Comparison of ENCODE assay signal across 11 mouse cellular contexts in genomic region chr1:89781861-89782260, GRCm38 (mm10).
DNase-seq lines count a peak whose midpoint lies in the region; ATAC-seq lines count a peak whose summit lies in the region.
"Had no signal": no experiment of that assay in that cellular context is flagged by ENCODE, and none has a peak within 500 bp of the region (broad histone marks: within the 10 kb centered on the region; RNA-seq: fewer than 3 reads in every experiment).

No protein-coding gene starts in this region.

- no peaks in the 10 kb centered on the region for H3K9me3 ChIP-seq in hindbrain, embryonic 11.5 days (ENCODE audit: control insufficient read depth, low read length)
- H3K9me3 ChIP-seq in hindbrain, embryonic 12.5 days (replicated peaks): no peaks in the 10 kb centered on the region

- H3K4me2 ChIP-seq in hindbrain, embryonic 11.5 days (replicated peaks; ENCODE audit: low read depth, low read length): no peak overlapping the region
- no peak overlapping the region for H3K4me2 ChIP-seq in hindbrain, embryonic 12.5 days (replicated peaks)
- H3K4me2 ChIP-seq: liver, embryonic 11.5 days had no signal

- H3K27me3 ChIP-seq in hindbrain, embryonic 11.5 days (ENCODE audit: control insufficient read depth, insufficient read depth, low read length): no peaks in the 10 kb centered on the region
- H3K27me3 ChIP-seq in hindbrain, embryonic 12.5 days: no peaks in the 10 kb centered on the region

- WGBS in hindbrain, embryonic 11.5 days: 67% methylated on average over 8 of the region's 8 CpGs
- WGBS in hindbrain, embryonic 12.5 days: 59% methylated on average over 8 of the region's 8 CpGs

- H3K4me3 ChIP-seq in hindbrain, embryonic 11.5 days (ENCODE audit: low read depth, low read length): no peak overlapping the region
- no peak overlapping the region for H3K4me3 ChIP-seq in hindbrain, embryonic 12.5 days

- DNase-seq in hindbrain, embryonic 11.5 days (ENCODE audit: low spot score): peak; percentile 48
- DNase-seq in retina, embryonic 14.5 days (ENCODE audit: low spot score): peak; percentile 45
- DNase-seq in retina, postnatal 1 day: no peak
- peak; percentile 66 for DNase-seq in embryo, embryonic 10.5 days (ENCODE audit: low spot score)
- DNase-seq in ovary, postnatal 14 days (ENCODE audit: low spot score): peak; percentile 16
- DNase-seq in layer of hippocampus, adult 9-10 months (ENCODE audit: low spot score): no peak
- DNase-seq: thymus, adult 18-20 months had no signal

- H3K27ac ChIP-seq in hindbrain, embryonic 11.5 days (ENCODE audit: low read depth, low read length): no peak overlapping the region
- H3K27ac ChIP-seq in hindbrain, embryonic 12.5 days: no peak overlapping the region

- ATAC-seq in hindbrain, embryonic 11.5 days (ENCODE audit: low FRiP score): no peak
- ATAC-seq in hindbrain, embryonic 12.5 days (ENCODE audit: low FRiP score): no peak
- ATAC-seq in granulocyte monocyte progenitor cell, adult 5-6 weeks (replicated peaks; ENCODE audit: poor library complexity, severe bottlenecking): no peak
- ATAC-seq: forebrain, embryonic 16.5 days had no signal

- no peak overlapping the region for H3K9ac ChIP-seq in hindbrain, embryonic 11.5 days (ENCODE audit: low read depth, low read length)
- no peak overlapping the region for H3K9ac ChIP-seq in hindbrain, embryonic 12.5 days

- peaks cover 8% of the 10 kb centered on the region for H3K4me1 ChIP-seq in hindbrain, embryonic 11.5 days (replicated peaks; ENCODE audit: control insufficient read depth, insufficient read depth, low read length)
- H3K4me1 ChIP-seq in hindbrain, embryonic 12.5 days: peaks cover 45% of the 10 kb centered on the region

- no peaks in the 10 kb centered on the region for H3K36me3 ChIP-seq in hindbrain, embryonic 11.5 days (ENCODE audit: control insufficient read depth, insufficient read depth, low read length)
- H3K36me3 ChIP-seq in hindbrain, embryonic 12.5 days: no peaks in the 10 kb centered on the region

Comparison
In these comparisons a context has a peak if more than half of its experiments do, and no peak if none do; other contexts are left out.
1. DNase-seq: peak in hindbrain, embryonic 11.5 days (single experiment), retina, embryonic 14.5 days (single experiment), embryo, embryonic 10.5 days (single experiment) and ovary, postnatal 14 days (single experiment); none in retina, postnatal 1 day (single experiment) and layer of hippocampus, adult 9-10 months (single experiment).